Mouse (Mus musculus) forebrain, embryonic 16.5 days (tissue): ENCODE measurements at regions not wholly inside any gene's neighbourhood (a gene's known extent, or its start where the extent isn't known, plus 50 kb on each side); places are given as distances from the start of the nearest gene placed in this dataset.
A peak's percentile ranks its signal among the peaks of the same experiment; 100 is the strongest.

Experiments
- ATAC-seq: fragments of 200-750 bp; cut with Nextera tagmentation; 2 replicates; pipeline ENCODE4 v1.8.0; 2017; ENCODE audit warnings: mild to moderate bottlenecking, moderate library complexity
- H3K27ac ChIP-seq: fragments of 300-500 bp; sonication (generic); 2 replicates; pipeline ENCODE4 v1.5.1; 2014; ENCODE audit warnings: low read length, control low read depth
- H3K27me3 ChIP-seq: fragments of 300-500 bp; sonication (generic); replicated peaks from 2 replicates; pipeline ENCODE4 v1.6.1; 2014; ENCODE audit warnings: low read length; ENCODE audit not compliant: control insufficient read depth, insufficient read depth
- H3K36me3 ChIP-seq: fragments of 300-500 bp; sonication (generic); 2 replicates; pipeline ENCODE4 v1.6.1; 2014; ENCODE audit not compliant: control insufficient read depth, insufficient read depth
- H3K4me1 ChIP-seq: fragments of 300-500 bp; sonication (generic); replicated peaks from 2 replicates; pipeline ENCODE4 v1.6.1; 2014; ENCODE audit warnings: low read length; ENCODE audit not compliant: control insufficient read depth, insufficient read depth
- H3K4me2 ChIP-seq: fragments of 300-500 bp; sonication (generic); 2 replicates; pipeline ENCODE4 v1.6.1; 2014; ENCODE audit warnings: mild to moderate bottlenecking, low read length, control low read depth
- H3K4me3 ChIP-seq: fragments of 300-500 bp; sonication (generic); replicated peaks from 2 replicates; pipeline ENCODE4 v1.5.1; 2014; ENCODE audit warnings: mild to moderate bottlenecking, low read length, control low read depth
- H3K9ac ChIP-seq: fragments of 300-500 bp; sonication (generic); replicated peaks from 2 replicates; pipeline ENCODE4 v1.6.1; 2014; ENCODE audit warnings: low read depth, low read length, control low read depth
- H3K9me3 ChIP-seq: fragments of 300-500 bp; sonication (generic); 2 replicates; pipeline ENCODE4 v1.6.1; 2016; ENCODE audit warnings: low read length; ENCODE audit not compliant: control insufficient read depth
- WGBS: fragments of 180-500 bp; shearing (Covaris S2); extraction: QIAGEN DNeasy Blood & Tissue Kit; methylation state at CpG from one replicate; pipeline ENCODE4 v1.1.7; 2014; 5-methylcytosine and 5-hydroxymethylcytosine counted together

- Histone ChIP-seq H3K4me1 (peaks cover 57% of the 10 kb centered on the region), H3K4me2 (0 out of 2 replicates have a peak overlapping the region, but pooled peaks have one; percentile 10)
Observed at GRCm38 (mm10) chr13:69988319-69988718, 186.1 kb downstream of the Med10 start.

GRCm38 (mm10) chr13:69991253-69991891, 189.2 kb downstream of the Med10 start:
- Histone ChIP-seq H3K27ac (peak overlapping the region; percentile 89), H3K27me3 (no peaks in the 10 kb centered on the region), H3K4me3 (peak overlapping the region; percentile 25), H3K4me1 (peaks cover 47% of the 10 kb centered on the region), H3K9ac (peak overlapping the region; percentile 22; the same call in 1 of the 2 replicates), H3K9me3 (no peaks in the 10 kb centered on the region), H3K4me2 (peak overlapping the region; percentile 44), H3K36me3 (no peaks in the 10 kb centered on the region)
- ATAC-seq, result peak; percentile 73
- WGBS, result 19% methylated on average over 11 of the region's 11 CpGs

More at GRCm38 (mm10) chr13:69988319-69988718, 186.1 kb downstream of the Med10 start:
- WGBS, result 2% methylated on average over 4 of the region's 4 CpGs
- no peak overlapping the region for H3K4me3 ChIP-seq
- H3K27me3 ChIP-seq, result no peaks in the 10 kb centered on the region
- no peaks in the 10 kb centered on the region for H3K9me3 ChIP-seq
- H3K36me3 ChIP-seq, result no peaks in the 10 kb centered on the region
- H3K9ac ChIP-seq, result no peak overlapping the region
- H3K27ac ChIP-seq, result peak overlapping the region; percentile 94
- peak; percentile 62 for ATAC-seq

DNA sequence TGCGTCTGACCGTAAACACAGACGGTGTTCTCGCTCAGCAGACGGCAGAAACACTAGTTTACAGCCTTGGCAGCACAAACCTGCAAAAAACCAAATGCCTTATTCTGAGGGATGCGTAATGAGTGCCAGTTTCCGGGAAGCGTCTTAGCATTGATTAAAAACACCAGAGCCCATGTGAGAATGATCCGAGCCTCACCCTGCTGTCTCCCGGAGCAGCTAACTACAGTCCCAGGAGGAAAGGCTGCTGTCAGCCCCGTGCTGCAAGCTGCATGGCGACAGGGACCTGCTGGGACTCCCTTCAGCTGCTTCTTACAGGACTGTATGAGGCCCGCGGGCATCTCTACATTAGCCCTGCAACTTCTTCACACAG, 189.7 kb downstream of the Med10 start:
- H3K4me1 ChIP-seq, result peaks cover 42% of the 10 kb centered on the region
- H3K4me2 ChIP-seq, result peak overlapping the region; percentile 44
- peak; percentile 51 for ATAC-seq
- WGBS, result 26% methylated on average over 14 of the region's 14 CpGs
- H3K27ac ChIP-seq, result peak overlapping the region; percentile 89
- H3K9me3 ChIP-seq, result no peaks in the 10 kb centered on the region
- peak overlapping the region; percentile 25 for H3K4me3 ChIP-seq
- H3K9ac ChIP-seq, result peak overlapping the region; percentile 22; the same call in 1 of the 2 replicates
- no peaks in the 10 kb centered on the region for H3K27me3 ChIP-seq
- no peaks in the 10 kb centered on the region for H3K36me3 ChIP-seq

- WGBS, result 88% methylated on average over 15 of the region's 15 CpGs
- Histone ChIP-seq H3K27ac (no peak overlapping the region), H3K4me3 (no peak overlapping the region), H3K4me1 (no peaks in the 10 kb centered on the region), H3K27me3 (no peaks in the 10 kb centered on the region), H3K9me3 (no peaks in the 10 kb centered on the region), H3K36me3 (no peaks in the 10 kb centered on the region), H3K4me2 (no peak overlapping the region), H3K9ac (no peak overlapping the region)
- ATAC-seq, result no peak
Observed at GRCm38 (mm10) chr13:70003591-70003990, 201.4 kb downstream of the Med10 start.

DNA sequence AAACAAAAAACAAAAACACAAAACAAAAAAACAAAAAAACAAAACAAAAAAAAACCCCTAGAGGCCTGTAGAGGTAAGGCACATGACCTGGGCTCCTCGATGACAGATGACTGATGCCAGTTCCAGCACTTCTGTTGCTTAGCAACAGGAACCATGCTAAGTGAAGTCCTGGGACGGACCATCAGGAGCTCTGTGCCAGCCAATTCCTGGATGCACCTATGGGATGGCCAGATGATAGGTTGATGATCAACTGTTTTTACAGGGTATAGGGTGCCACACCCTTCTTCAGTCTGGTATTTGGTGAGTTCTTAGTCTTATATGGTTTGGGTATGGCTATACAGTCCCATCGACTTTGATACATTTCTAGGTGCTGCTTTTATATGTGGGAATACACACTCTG, 209.9 kb downstream of the Med10 start:
- no peak for ATAC-seq

DNA sequence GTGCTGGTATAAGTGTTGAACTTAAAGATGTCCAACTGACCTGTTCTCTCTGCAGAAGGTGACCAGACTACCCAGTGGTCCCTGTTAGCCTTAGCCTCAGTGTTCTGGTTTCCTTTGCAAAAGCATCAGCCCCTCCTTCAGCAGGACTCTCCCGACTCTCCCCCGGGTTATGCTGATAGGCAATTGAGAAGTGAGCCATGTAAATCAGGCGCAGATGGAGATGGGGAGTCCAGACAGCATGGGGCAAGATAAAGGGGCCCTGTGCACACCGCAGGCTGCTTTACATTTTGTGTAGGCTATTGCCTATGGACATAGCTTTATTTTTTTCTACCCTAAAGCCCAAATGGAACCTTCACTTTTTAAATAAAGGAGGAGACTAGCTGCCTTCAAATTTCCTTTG, 213.0 kb downstream of the Med10 start:
- H3K9me3 ChIP-seq, result no peaks in the 10 kb centered on the region
- no peak overlapping the region for H3K9ac ChIP-seq
- H3K4me3 ChIP-seq, result no peak overlapping the region
- H3K27me3 ChIP-seq, result no peaks in the 10 kb centered on the region
- ATAC-seq, result peak; percentile 39; the same call in 1 of the 2 replicates
- H3K4me1 ChIP-seq, result peaks cover 8% of the 10 kb centered on the region
- H3K36me3 ChIP-seq, result no peaks in the 10 kb centered on the region
- WGBS, result 20% methylated on average over 4 of the region's 4 CpGs
- no peak overlapping the region for H3K4me2 ChIP-seq
- peak overlapping the region; percentile 60 for H3K27ac ChIP-seq

More for the DNA sequence above, 209.9 kb downstream of the Med10 start:
- no peak overlapping the region for H3K9ac ChIP-seq
- no peak overlapping the region for H3K27ac ChIP-seq
- no peaks in the 10 kb centered on the region for H3K27me3 ChIP-seq
- no peaks in the 10 kb centered on the region for H3K36me3 ChIP-seq
- H3K9me3 ChIP-seq, result no peaks in the 10 kb centered on the region
- peaks cover 8% of the 10 kb centered on the region for H3K4me1 ChIP-seq
- WGBS, result 40% methylated on average over 3 of the region's 3 CpGs
- no peak overlapping the region for H3K4me3 ChIP-seq
- no peak overlapping the region for H3K4me2 ChIP-seq

DNA sequence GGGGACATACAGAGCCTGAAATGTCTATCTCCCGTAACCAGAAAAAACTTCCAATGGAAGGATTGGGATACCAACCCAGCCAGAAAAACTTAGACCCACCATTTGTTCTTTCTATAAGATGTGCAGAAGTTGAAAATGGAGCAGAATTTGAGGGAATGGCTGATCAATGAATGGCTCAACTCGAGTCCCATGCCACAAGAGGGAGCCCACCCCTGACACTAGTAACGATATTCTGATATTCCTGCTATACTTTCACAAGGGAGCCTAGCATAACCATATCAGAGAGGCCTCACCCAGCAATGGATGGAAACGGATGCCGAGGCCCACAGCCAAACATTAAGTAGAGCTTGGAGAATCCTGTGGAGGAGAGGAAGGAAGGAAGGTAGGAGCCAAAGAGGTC, 215.3 kb downstream of the Med10 start:
- ATAC-seq, result no peak
- Histone ChIP-seq H3K4me3 (no peak overlapping the region), H3K9me3 (no peaks in the 10 kb centered on the region), H3K4me1 (peaks cover 8% of the 10 kb centered on the region), H3K9ac (no peak overlapping the region), H3K27ac (no peak overlapping the region), H3K27me3 (no peaks in the 10 kb centered on the region), H3K36me3 (no peaks in the 10 kb centered on the region), H3K4me2 (no peak overlapping the region)
- WGBS, result 88% methylated on average over 5 of the region's 5 CpGs

DNA sequence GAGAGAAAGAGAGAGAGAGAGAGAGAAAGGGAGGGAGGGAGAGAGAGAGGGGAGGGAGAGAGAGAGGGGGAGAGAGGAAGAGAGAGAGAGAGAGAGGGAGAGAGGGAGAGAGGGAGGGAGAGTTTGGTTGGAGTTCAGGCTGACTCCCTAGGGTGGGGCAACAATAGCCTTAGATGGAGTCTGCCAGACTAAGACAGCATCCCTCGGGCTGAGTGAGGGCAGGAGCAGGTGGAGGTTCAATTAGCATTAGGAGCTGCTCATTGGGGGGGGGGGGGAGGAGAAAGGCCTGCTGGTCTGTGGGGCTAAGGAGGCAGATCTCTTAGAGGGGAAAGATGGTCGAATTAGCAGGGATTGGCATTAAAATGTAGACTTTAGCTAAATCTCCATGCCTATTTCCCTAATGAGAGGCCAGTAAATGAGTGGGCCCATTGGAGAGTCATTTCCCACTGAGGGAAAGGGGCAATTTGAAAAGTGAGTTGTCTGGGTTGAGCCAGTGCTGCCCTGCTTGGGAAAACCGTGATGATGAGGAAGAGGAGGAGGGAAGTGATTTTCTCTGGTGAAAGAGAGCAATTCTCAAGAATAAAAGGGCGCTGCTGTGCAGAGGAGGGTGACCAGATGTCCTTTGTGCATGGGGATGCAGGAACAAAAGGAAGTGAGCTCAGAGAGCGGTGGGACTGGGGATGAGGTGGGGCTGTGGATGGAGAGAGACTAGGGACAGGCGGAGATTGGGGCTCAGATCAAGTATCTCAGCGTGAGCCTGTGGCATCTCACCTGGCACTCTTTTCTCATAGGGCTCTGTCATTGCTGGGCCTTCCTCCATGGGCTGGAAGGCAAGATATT, 218.0 kb downstream of the Med10 start:
- peak; percentile 78 for ATAC-seq
- no peak overlapping the region for H3K4me3 ChIP-seq
- no peaks in the 10 kb centered on the region for H3K36me3 ChIP-seq
- H3K9ac ChIP-seq, result no peak overlapping the region
- peaks cover 6% of the 10 kb centered on the region for H3K4me1 ChIP-seq
- peak overlapping the region; percentile 2 for H3K27ac ChIP-seq
- 9% methylated on average over 7 of the region's 7 CpGs for WGBS
- no peaks in the 10 kb centered on the region for H3K27me3 ChIP-seq
- no peaks in the 10 kb centered on the region for H3K9me3 ChIP-seq
- H3K4me2 ChIP-seq, result no peak overlapping the region

- ATAC-seq, result peak; percentile 36; the same call in 1 of the 2 replicates
- H3K27ac ChIP-seq, result no peak overlapping the region
- no peaks in the 10 kb centered on the region for H3K36me3 ChIP-seq
- no peak overlapping the region for H3K4me3 ChIP-seq
- WGBS, result 56% methylated on average over 6 of the region's 6 CpGs
- no peak overlapping the region for H3K9ac ChIP-seq
- no peak overlapping the region for H3K4me2 ChIP-seq
- H3K9me3 ChIP-seq, result no peaks in the 10 kb centered on the region
- H3K27me3 ChIP-seq, result no peaks in the 10 kb centered on the region
- H3K4me1 ChIP-seq, result 0 out of 2 replicates have a peak, but pooled peaks cover 7% of the 10 kb centered on the region
Observed at GRCm38 (mm10) chr13:70033249-70033648, 231.1 kb downstream of the Med10 start.
